Mouse (Mus musculus): ENCODE measurements around the gene Itsn1.

- TF ChIP-seq EP300 (IDR thresholded peaks at IDR 0.05; ENCODE audit: low read depth) (no peak), CTCF (IDR thresholded peaks at IDR 0.05; ENCODE audit: low read depth) (no peak)
Measured at GRCm38 (mm10) chr16:91828160-91828559, 99.1 kb downstream of the Itsn1 start.

All from heart, postnatal 0 days (tissue).